Mouse (Mus musculus) embryonic facial prominence, embryonic 15.5 days (tissue): ENCODE measurements around the gene Ankrd34a. TPM values are rescaled to one million over a fixed set of nuclear protein-coding genes. Genes with fewer than 3 reads are reported as not detected.
A peak's percentile ranks its signal among the peaks of the same experiment; 100 is the strongest.

Experiments used
- ATAC-seq: fragments of 200-750 bp; cut with Nextera tagmentation; 2 replicates; pipeline ENCODE4 v1.8.0; 2017; ENCODE audit warnings: low read depth, moderate TSS enrichment; ENCODE audit not compliant: insufficient number of reproducible peaks, low FRiP score, low TSS enrichment
- H3K27ac ChIP-seq: fragments of 300-500 bp; sonication (generic); replicated peaks from 2 replicates; pipeline ENCODE4 v1.5.1; 2015; ENCODE audit warnings: mild to moderate bottlenecking, inconsistent platforms
- H3K27me3 ChIP-seq: fragments of 300-500 bp; sonication (generic); 2 replicates; pipeline ENCODE4 v1.6.1; 2015; ENCODE audit warnings: inconsistent platforms
- H3K36me3 ChIP-seq: fragments of 300-500 bp; sonication (generic); 2 replicates; pipeline ENCODE4 v1.6.1; 2015; ENCODE audit warnings: mild to moderate bottlenecking, inconsistent platforms
- H3K4me1 ChIP-seq: fragments of 300-500 bp; sonication (generic); 2 replicates; pipeline ENCODE4 v1.6.1; 2015; ENCODE audit warnings: inconsistent platforms
- H3K4me2 ChIP-seq: fragments of 300-500 bp; sonication (generic); replicated peaks from 2 replicates; pipeline ENCODE4 v1.6.1; 2015; ENCODE audit warnings: mild to moderate bottlenecking, inconsistent platforms
- H3K4me3 ChIP-seq: fragments of 300-500 bp; sonication (generic); replicated peaks from 2 replicates; pipeline ENCODE4 v1.5.1; 2015; ENCODE audit warnings: mild to moderate bottlenecking, inconsistent platforms
- H3K9ac ChIP-seq: fragments of 300-500 bp; sonication (generic); 2 replicates; pipeline ENCODE4 v1.6.1; 2015; ENCODE audit warnings: inconsistent platforms
- H3K9me3 ChIP-seq: fragments of 300-500 bp; sonication (generic); replicated peaks from 2 replicates; pipeline ENCODE4 v1.6.1; 2016; ENCODE audit warnings: inconsistent platforms
- WGBS: fragments of 180-500 bp; shearing (Covaris S2); methylation state at CpG from one replicate; pipeline ENCODE4 v1.1.7; 2015; 5-methylcytosine and 5-hydroxymethylcytosine counted together
- polyA plus RNA-seq: library from polyadenylated mRNA; unstranded; fragments of >200 nt; fragmentation: Nextera tagmentation; extraction: Ambion mirVana; gene quantifications from 2 replicates; pipeline ENCODE4 v1.2.1, GENCODE M21; 2015

Ankrd34a gene
- polyA plus RNA-seq, 1 experiment from 2014 or later: 3.0 TPM

GRCm38 (mm10) chr3:96581771-96582515, 14.5 kb upstream of the Ankrd34a start:
- Histone ChIP-seq H3K4me1 (peaks cover 16% of the 10 kb centered on the region), H3K36me3 (no peaks in the 10 kb centered on the region; the same call in 1 of the 2 replicates), H3K27me3 (no peaks in the 10 kb centered on the region), H3K9ac (no peak overlapping the region), H3K9me3 (no peaks in the 10 kb centered on the region), H3K4me2 (no peak overlapping the region), H3K27ac (no peak overlapping the region), H3K4me3 (no peak overlapping the region)
- ATAC-seq: no peak
- 80% methylated on average over 16 of the region's 16 CpGs for WGBS

- no peak overlapping the region for H3K27ac ChIP-seq
- H3K9ac ChIP-seq: no peak overlapping the region
- H3K4me1 ChIP-seq: peaks cover 8% of the 10 kb centered on the region; the same call in 1 of the 2 replicates
- no peak overlapping the region for H3K4me2 ChIP-seq
- 89% methylated on average over 5 of the region's 5 CpGs for WGBS
- no peak for ATAC-seq
- no peak overlapping the region for H3K4me3 ChIP-seq
- no peaks in the 10 kb centered on the region for H3K27me3 ChIP-seq
- H3K36me3 ChIP-seq: no peaks in the 10 kb centered on the region; the same call in 1 of the 2 replicates
- no peaks in the 10 kb centered on the region for H3K9me3 ChIP-seq
Measured at GRCm38 (mm10) chr3:96583386-96583785, 13.1 kb upstream of the Ankrd34a start.

- no peak overlapping the region for H3K9ac ChIP-seq
- H3K4me2 ChIP-seq: no peak overlapping the region
- H3K4me3 ChIP-seq: no peak overlapping the region
- H3K27me3 ChIP-seq: peaks cover 4% of the 10 kb centered on the region
- no peak for ATAC-seq
- 86% methylated on average over 4 of the region's 4 CpGs for WGBS
- no peak overlapping the region for H3K27ac ChIP-seq
- H3K4me1 ChIP-seq: peaks cover 4% of the 10 kb centered on the region
- H3K9me3 ChIP-seq: no peaks in the 10 kb centered on the region
- 0 out of 2 replicates have a peak, but pooled peaks cover 2% of the 10 kb centered on the region for H3K36me3 ChIP-seq
Measured at GRCm38 (mm10) chr3:96590657-96591056, 5.8 kb upstream of the Ankrd34a start.

GRCm38 (mm10) chr3:96593374-96593773, 3.1 kb upstream of the Ankrd34a start:
- WGBS: under 1% methylated on average over 10 of the region's 10 CpGs
- H3K4me1 ChIP-seq: peaks cover 31% of the 10 kb centered on the region
- H3K9ac ChIP-seq: peak overlapping the region; percentile 44
- 0 out of 2 replicates have a peak, but pooled peaks cover 2% of the 10 kb centered on the region for H3K36me3 ChIP-seq
- ATAC-seq: no peak
- peak overlapping the region; percentile 89 for H3K27ac ChIP-seq
- peaks cover 12% of the 10 kb centered on the region for H3K27me3 ChIP-seq
- H3K9me3 ChIP-seq: no peaks in the 10 kb centered on the region
- H3K4me2 ChIP-seq: peak overlapping the region; percentile 71
- H3K4me3 ChIP-seq: peak overlapping the region; percentile 62

- H3K9me3 ChIP-seq: no peaks in the 10 kb centered on the region
- peak within 1 kb of the TSS; percentile 71 for H3K4me2 ChIP-seq
- peak within 1 kb of the TSS; percentile 89 for H3K27ac ChIP-seq
- H3K4me3 ChIP-seq: peak within 1 kb of the TSS; percentile 62
- 0 out of 2 replicates have a peak, but pooled peaks cover 2% of the 10 kb centered on the region for H3K36me3 ChIP-seq
- under 1% methylated on average over 38 of the region's 38 CpGs for WGBS
- H3K27me3 ChIP-seq: peaks cover 12% of the 10 kb centered on the region
- peaks cover 37% of the 10 kb centered on the region for H3K4me1 ChIP-seq
- H3K9ac ChIP-seq: peak within 1 kb of the TSS; percentile 44
- ATAC-seq: peak; percentile 87
Measured at GRCm38 (mm10) chr3:96593790-96594560, 2.5 kb upstream of the Ankrd34a start, which contains the start of gene Polr3gl. TSS of gene Polr3gl (minus strand) at chr3:96594181.

- Histone ChIP-seq H3K4me3 (no peak overlapping the region), H3K36me3 (0 out of 2 replicates have a peak, but pooled peaks cover 2% of the 10 kb centered on the region), H3K4me1 (peaks cover 40% of the 10 kb centered on the region), H3K27me3 (peaks cover 12% of the 10 kb centered on the region), H3K4me2 (no peak overlapping the region), H3K9me3 (no peaks in the 10 kb centered on the region), H3K27ac (no peak overlapping the region), H3K9ac (no peak overlapping the region)
- ATAC-seq: no peak
- 83% methylated on average over 5 of the region's 5 CpGs for WGBS
Measured at GRCm38 (mm10) chr3:96594851-96595250, 1.6 kb upstream of the Ankrd34a start.

- Histone ChIP-seq H3K4me2 (peak overlapping the region; percentile 92; the same call in 1 of the 2 replicates), H3K4me1 (peaks cover 48% of the 10 kb centered on the region), H3K27ac (no peak overlapping the region), H3K4me3 (no peak overlapping the region; the same call in 1 of the 2 replicates), H3K27me3 (peaks cover 12% of the 10 kb centered on the region), H3K9me3 (no peaks in the 10 kb centered on the region), H3K9ac (no peak overlapping the region), H3K36me3 (no peaks in the 10 kb centered on the region)
- WGBS: 23% methylated on average over 6 of the region's 6 CpGs
- ATAC-seq: no peak
Measured at GRCm38 (mm10) chr3:96595661-96596060, 775 bp upstream of the Ankrd34a start.

GRCm38 (mm10) chr3:96596855-96597254, 419 bp downstream of the Ankrd34a start:
- Histone ChIP-seq H3K27ac (peak overlapping the region; percentile 58; the same call in 1 of the 2 replicates), H3K36me3 (no peaks in the 10 kb centered on the region), H3K9ac (peak overlapping the region; percentile 35), H3K4me3 (peak overlapping the region; percentile 48), H3K9me3 (no peaks in the 10 kb centered on the region), H3K27me3 (peaks cover 12% of the 10 kb centered on the region), H3K4me2 (peak overlapping the region; percentile 92), H3K4me1 (peaks cover 49% of the 10 kb centered on the region)
- no peak for ATAC-seq
- 1% methylated on average over 10 of the region's 12 CpGs for WGBS

GRCm38 (mm10) chr3:96597435-96597891, 1.0 kb downstream of the Ankrd34a start:
- Histone ChIP-seq H3K4me3 (peak overlapping the region; percentile 48), H3K27ac (peak overlapping the region; percentile 58), H3K4me2 (peak overlapping the region; percentile 92), H3K4me1 (peaks cover 49% of the 10 kb centered on the region), H3K36me3 (no peaks in the 10 kb centered on the region), H3K9ac (peak overlapping the region; percentile 35), H3K27me3 (peaks cover 12% of the 10 kb centered on the region), H3K9me3 (no peaks in the 10 kb centered on the region)
- ATAC-seq: no peak
- under 1% methylated on average over 40 of the region's 40 CpGs for WGBS

GRCm38 (mm10) chr3:96598156-96599068, 2.0 kb downstream of the Ankrd34a start:
- Histone ChIP-seq H3K9me3 (no peaks in the 10 kb centered on the region), H3K36me3 (no peaks in the 10 kb centered on the region), H3K9ac (peak overlapping the region; percentile 35), H3K27me3 (peaks cover 12% of the 10 kb centered on the region), H3K4me2 (peak overlapping the region; percentile 92), H3K27ac (peak overlapping the region; percentile 58), H3K4me3 (peak overlapping the region; percentile 48), H3K4me1 (peaks cover 54% of the 10 kb centered on the region)
- WGBS: 1% methylated on average over 52 of the region's 54 CpGs
- no peak for ATAC-seq
